Mouse (Mus musculus) testis, adult 2 months (tissue): ENCODE results near the gene Orai3. TPM values are rescaled to one million over a fixed set of nuclear protein-coding genes. Genes with fewer than 3 reads are reported as not detected.

ENCODE experiments used
- H3K27ac ChIP-seq: fragments of 200-500 bp; 2 replicates; pipeline ENCODE4 v1.5.1; 2012; ENCODE audit warnings: low read depth, low read length; ENCODE audit not compliant: control insufficient read depth, insufficient read depth
- H3K27me3 ChIP-seq: fragments of 200-500 bp; 2 replicates; pipeline ENCODE4 v1.6.1; 2012; ENCODE audit warnings: mild to moderate bottlenecking, low read length, moderate library complexity; ENCODE audit not compliant: control insufficient read depth, insufficient read depth
- H3K36me3 ChIP-seq: fragments of 200-500 bp; 2 replicates; pipeline ENCODE4 v1.6.1; 2012; ENCODE audit warnings: mild to moderate bottlenecking, low read length; ENCODE audit not compliant: control insufficient read depth, insufficient read depth
- H3K4me1 ChIP-seq: fragments of 200-500 bp; 2 replicates; pipeline ENCODE4 v1.6.1; 2012; ENCODE audit warnings: low read length; ENCODE audit not compliant: control insufficient read depth, insufficient read depth
- H3K4me3 ChIP-seq: fragments of 200-500 bp; 2 replicates; pipeline ENCODE4 v1.5.1; 2012; ENCODE audit warnings: low read depth, mild to moderate bottlenecking, low read length, moderate library complexity, mixed read lengths; ENCODE audit not compliant: control insufficient read depth
- CTCF ChIP-seq: fragments of 200-500 bp; IDR thresholded peaks from 2 replicates; pipeline ENCODE4 v1.5.1; 2012; ENCODE audit warnings: low read depth, mild to moderate bottlenecking, inconsistent platforms, low read length, moderate library complexity; ENCODE audit not compliant: control insufficient read depth, insufficient read depth, insufficient replicate concordance
- POLR2A ChIP-seq: fragments of 200-500 bp; IDR thresholded peaks from 2 replicates; pipeline ENCODE4 v1.6.1; 2012; ENCODE audit warnings: low read depth, mild to moderate bottlenecking, inconsistent platforms, low read length, moderate library complexity; ENCODE audit not compliant: control insufficient read depth
- polyA plus RNA-seq: library from polyadenylated mRNA; depleted of rRNA; stranded (reverse); fragments of >200 nt; gene quantifications from 2 replicates; pipeline ENCODE4 v1.2.3, GENCODE M21; 2012

Orai3 gene
- polyA plus RNA-seq, 1 experiment: 13.9 TPM

DNA sequence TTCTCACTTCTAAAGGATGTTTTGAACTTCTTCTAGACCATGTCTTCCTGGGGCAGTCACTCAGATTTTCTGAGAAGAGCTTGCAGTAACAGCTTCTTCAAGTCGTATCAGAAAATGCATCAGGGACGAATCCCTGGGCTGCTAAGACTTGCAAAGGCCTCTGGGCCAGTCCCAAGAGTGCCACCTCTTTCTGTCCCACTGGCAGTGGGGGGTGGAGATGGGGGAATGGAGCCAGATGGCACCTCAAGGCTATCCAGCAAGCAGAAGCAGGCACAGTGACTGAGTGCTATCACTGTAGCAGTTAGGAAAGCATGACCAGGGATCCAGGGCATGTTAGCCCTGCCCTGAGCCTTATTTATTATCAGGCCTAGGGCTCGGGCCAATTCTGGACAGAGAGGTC, 42.7 kb downstream of the Orai3 start:
- no peak overlapping the region for H3K4me3 ChIP-seq
- H3K27me3 ChIP-seq: no peaks in the 10 kb centered on the region
- peaks cover 2% of the 10 kb centered on the region; the same call in 1 of the 2 replicates for H3K4me1 ChIP-seq
- H3K27ac ChIP-seq: no peak overlapping the region; the same call in 1 of the 2 replicates
- H3K36me3 ChIP-seq: no peaks in the 10 kb centered on the region
- TF ChIP-seq CTCF (no peak), POLR2A (no peak)

DNA sequence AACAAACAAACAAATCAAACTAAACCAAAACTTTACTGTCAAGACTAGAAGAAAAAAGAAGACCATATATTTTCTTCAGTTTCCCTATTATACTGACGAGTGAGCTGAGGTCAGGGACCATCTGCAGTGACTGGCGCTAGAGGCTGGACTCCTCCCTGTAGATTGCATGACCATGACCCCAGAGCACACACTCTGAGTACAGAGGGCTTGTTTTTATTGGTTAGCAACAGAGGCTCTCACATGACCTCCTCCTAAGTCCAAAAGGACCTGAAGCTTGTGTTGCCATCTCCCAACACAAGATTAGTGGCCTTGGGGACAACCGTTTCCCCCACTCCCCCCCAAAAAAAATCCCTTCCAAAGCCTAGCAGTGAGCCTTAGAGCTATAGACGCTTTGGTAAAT, 44.2 kb downstream of the Orai3 start:
- Histone ChIP-seq H3K36me3 (no peaks in the 10 kb centered on the region), H3K27ac (peak overlapping the region; percentile 73)

DNA sequence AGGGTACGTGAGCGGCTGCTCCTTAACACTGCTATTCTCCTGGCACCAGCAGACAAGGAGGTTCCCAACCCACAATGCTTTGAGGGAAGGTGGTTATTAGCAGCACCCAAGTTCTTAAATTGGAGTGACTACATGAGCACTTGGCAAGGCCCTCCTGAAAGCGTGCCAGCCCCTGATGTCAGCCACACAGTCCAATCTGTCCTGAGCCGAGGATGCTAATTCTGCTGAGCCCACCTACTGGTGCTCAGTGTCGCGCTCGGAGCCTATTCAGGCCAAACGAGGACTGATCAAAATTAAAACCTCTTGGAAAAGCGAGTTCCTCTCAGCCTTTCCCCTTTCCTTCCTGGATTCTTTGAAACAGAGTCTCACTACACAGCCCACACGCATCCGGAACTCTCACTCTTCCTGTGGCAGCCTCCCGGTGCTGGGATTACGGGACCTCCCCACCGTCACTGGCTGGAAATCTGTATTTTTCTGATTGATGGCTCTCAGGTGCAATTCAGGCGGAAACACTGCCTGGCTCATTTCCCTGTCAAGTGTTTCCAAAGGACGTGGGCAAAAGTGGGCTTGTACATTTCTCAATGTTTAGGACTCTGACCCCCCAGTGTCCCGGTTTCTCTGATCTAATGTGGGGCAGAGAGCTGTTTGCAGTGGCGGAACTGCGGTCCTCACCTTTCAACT, 44.8 kb downstream of the Orai3 start:
- Histone ChIP-seq H3K4me3 (no peak overlapping the region), H3K27me3 (no peaks in the 10 kb centered on the region), H3K4me1 (peaks cover 2% of the 10 kb centered on the region; the same call in 1 of the 2 replicates), H3K36me3 (no peaks in the 10 kb centered on the region), H3K27ac (peak overlapping the region; percentile 73)
- TF ChIP-seq CTCF (no peak), POLR2A (no peak)

More for the DNA sequence above, 44.2 kb downstream of the Orai3 start:
- H3K4me3 ChIP-seq: no peak overlapping the region
- H3K27me3 ChIP-seq: no peaks in the 10 kb centered on the region
- peaks cover 2% of the 10 kb centered on the region; the same call in 1 of the 2 replicates for H3K4me1 ChIP-seq
- TF ChIP-seq CTCF: no peak
- TF ChIP-seq POLR2A: no peak

DNA sequence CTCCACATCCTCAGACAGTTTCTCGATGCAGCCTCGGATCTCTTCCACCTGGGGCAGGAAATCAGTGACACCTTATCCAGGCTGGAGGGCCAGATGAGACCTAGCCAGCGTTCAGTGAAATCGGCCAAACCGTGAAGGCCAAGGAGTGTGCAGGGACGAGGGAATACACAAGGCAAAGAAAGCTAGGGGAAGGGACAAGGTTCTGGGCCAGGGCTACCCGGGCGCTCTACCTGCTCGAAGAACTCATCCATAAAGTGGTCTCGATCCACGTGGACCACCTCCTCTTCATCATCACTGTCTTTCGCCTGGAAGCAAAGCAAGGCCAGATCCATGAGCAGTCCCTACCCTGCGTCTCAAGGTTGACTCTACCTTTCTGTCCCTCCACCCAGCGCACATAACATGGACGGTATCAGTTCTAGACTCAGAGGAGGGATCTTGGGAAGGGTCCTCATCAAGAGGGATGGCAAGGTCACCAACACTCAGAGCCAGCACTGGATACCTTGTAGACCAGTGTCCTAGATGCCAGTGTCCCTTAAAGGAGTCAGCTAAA, 45.6 kb downstream of the Orai3 start:
- H3K4me1 ChIP-seq: peaks cover 2% of the 10 kb centered on the region; the same call in 1 of the 2 replicates
- H3K27me3 ChIP-seq: no peaks in the 10 kb centered on the region
- no peaks in the 10 kb centered on the region for H3K36me3 ChIP-seq
- H3K4me3 ChIP-seq: no peak overlapping the region
- TF ChIP-seq CTCF (no peak), POLR2A (no peak)
- H3K27ac ChIP-seq: peak overlapping the region; percentile 27; the same call in 1 of the 2 replicates

DNA sequence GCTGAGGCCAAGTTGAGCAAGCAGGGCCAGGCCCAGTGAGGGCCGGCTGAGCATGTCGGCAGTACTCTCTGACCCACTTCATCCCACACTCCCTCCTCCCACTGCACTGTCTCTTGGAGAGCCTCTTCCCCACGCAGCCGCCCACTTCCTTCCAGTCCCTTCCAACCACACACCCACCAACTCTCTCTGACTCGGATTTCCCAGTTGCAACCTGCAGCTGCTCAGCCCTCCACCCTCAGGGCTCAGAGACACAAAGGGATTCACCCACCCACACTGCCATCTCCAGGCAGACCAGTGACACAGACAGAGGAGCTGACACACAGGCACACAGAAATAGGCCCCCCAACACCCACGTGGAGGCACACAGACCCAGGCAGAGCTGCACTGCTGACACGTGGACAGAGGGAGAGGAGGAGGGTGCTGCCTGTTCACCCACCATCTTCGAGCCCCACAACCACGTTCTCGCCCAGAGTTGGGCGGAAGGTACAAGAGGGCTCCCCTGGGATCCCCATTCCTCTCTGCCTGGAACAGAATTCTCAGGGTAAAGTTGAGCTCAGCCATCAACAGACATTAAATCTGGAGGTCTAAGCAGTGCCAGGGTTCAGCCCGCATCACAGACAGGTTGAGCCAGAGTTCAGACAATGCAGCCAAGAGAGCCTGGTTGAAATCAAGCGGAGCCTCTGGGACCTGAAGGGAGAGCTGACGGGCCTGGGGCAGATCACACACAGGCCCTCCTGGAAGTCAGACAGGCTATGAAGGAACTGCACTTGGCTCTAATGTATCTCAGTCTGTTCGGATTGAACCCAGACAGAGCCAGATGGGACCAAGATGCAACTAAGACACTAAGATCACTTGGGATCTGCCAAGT, 46.6 kb downstream of the Orai3 start:
- Histone ChIP-seq H3K27ac (peak overlapping the region; percentile 40), H3K36me3 (no peaks in the 10 kb centered on the region), H3K4me3 (no peak overlapping the region), H3K27me3 (no peaks in the 10 kb centered on the region), H3K4me1 (peaks cover 2% of the 10 kb centered on the region; the same call in 1 of the 2 replicates)
- TF ChIP-seq CTCF: peak; percentile 24; the same call in 1 of the 2 replicates
- TF ChIP-seq POLR2A: no peak

DNA sequence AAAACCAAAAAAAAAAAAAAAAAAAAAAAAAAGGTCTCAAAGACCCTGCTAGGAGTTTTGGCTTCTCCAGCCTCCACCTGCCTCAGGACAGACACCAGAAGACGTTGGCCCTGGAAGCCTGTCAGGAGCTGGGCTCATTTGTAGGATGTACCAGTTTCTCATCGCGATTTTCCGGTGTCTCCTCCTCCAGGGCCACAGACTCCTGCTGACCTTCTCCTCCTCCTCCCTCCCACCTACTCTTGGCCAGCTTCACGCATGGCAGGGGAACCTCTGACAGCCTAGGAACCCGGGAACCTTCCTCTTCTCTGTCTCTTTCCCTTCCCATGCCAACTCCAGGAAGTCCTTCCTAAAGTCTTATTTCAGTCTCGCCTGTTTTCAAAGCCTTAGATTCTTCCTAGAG, 47.4 kb downstream of the Orai3 start:
- TF ChIP-seq CTCF: no peak
- no peak for TF ChIP-seq POLR2A

GRCm38 (mm10) chr7:127817776-127818175, 48.2 kb downstream of the Orai3 start:
- H3K4me1 ChIP-seq: peaks cover 2% of the 10 kb centered on the region; the same call in 1 of the 2 replicates
- H3K36me3 ChIP-seq: no peaks in the 10 kb centered on the region
- no peak overlapping the region for H3K4me3 ChIP-seq
- no peaks in the 10 kb centered on the region for H3K27me3 ChIP-seq
- TF ChIP-seq CTCF (no peak), POLR2A (no peak)
- H3K27ac ChIP-seq: no peak overlapping the region

More for the DNA sequence above, 47.4 kb downstream of the Orai3 start:
- Histone ChIP-seq H3K27me3 (no peaks in the 10 kb centered on the region), H3K27ac (no peak overlapping the region), H3K36me3 (no peaks in the 10 kb centered on the region), H3K4me3 (no peak overlapping the region), H3K4me1 (peaks cover 2% of the 10 kb centered on the region; the same call in 1 of the 2 replicates)
